Mouse (Mus musculus) urinary bladder, postnatal 14 days (tissue): Measurements from ENCODE around the gene Elp5.

ENCODE experiments used
- DNase-seq: peaks from one replicate; pipeline ENCODE4 v3.0.0; 2021; ENCODE audit warnings: low spot score

Elp5 gene

DNA sequence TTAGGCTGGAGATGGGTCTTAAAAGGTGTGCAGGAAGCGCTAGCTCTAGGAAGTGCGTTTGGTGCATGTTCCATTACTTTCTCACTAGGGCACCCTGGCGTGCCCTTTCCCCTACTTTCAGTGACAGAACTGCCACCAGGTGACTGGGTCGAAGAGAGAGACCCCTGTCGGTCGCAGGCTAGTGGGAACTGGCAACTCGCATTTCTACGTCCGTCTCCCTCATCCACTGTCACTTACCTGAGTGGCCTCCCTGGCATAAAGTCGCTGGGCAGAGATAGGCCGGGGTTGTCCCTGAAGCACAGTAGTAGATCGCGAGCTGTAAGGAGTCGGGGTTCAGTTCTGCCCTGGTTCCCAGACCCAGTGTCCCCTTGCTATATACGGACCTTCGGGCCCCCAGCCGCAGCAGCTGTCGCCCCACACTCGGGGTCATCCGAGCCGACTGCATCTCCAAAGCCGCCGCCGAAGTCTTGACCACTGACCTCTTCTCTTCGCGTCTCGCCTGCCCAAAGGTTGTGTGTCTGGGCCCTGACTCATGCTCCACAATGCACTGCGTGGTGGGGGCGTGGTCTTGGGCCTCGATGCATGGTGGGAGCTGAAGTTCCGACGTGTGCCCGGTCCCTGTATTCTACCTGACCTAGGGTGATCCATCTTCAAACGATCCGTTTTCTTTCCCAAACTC, 32.7 kb upstream of the Elp5 start, which contains the start of gene Acadvl:
Gene Acadvl, minus strand, starts transcription at position 532 of the 679 bp plus-strand sequence.
- DNase-seq, result peak; percentile 91

DNA sequence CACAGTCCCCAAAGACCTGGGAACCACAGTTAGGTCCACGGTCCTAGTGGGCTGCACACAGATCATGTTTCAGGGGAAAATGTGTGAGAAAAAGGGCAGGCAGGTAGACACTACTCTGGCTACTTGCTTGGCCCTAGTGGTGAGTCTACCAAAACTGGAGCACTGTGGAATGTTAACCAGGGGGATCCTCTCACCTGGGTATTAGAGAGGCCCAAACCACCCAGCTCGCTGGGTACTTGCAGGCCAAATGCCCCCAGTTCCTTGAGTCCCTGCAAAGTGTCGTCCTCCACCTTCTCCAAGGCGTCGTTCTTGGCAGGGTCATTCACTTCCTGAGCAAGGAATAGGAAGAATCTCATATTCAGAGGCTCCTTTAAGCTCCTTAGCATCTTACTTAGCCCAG, 31.7 kb upstream of the Elp5 start:
- DNase-seq, result no peak

DNA sequence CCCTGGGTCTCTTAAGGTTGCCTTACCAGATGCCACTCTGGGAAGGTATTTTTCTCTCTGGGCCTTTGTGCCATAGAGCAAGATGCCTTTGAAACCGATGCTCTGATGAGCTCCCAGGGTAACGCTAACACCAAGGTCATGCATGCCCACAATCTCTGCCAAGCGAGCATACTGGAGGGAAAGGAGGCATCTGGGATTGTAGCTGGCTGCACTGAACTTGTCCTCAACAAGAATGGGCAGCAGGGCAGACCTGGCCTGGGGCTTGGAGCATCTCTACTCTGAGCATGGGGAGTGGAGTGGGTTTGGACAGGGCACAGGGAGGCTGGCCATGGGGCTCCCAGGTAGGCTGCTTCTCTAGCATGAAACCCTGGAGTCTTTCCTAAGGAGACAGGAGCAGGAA, 31.1 kb upstream of the Elp5 start:
- no peak for DNase-seq

DNA sequence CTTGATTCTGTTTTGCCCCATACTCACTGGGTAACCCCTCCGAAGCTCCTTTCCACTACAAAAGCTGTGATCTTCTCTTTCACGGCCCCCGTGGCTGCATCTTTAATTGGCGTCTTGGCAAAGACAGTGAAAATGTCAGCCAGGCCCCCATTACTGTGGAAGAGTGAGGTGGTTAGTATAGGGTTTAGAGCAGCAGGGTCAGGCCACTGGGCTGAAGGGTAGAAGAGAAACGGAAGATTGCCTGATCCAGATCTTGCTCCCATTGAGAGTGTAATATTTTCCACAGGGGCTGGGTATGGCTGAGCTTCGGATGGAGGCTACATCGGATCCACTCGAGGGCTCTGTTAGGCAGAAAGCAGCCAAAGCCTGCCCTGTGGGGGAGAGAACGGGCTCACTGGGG, 30.6 kb upstream of the Elp5 start:
- no peak for DNase-seq

GRCm38 (mm10) chr11:70010961-70011360, 28.6 kb upstream of the Elp5 start:
- DNase-seq, result no peak

DNA sequence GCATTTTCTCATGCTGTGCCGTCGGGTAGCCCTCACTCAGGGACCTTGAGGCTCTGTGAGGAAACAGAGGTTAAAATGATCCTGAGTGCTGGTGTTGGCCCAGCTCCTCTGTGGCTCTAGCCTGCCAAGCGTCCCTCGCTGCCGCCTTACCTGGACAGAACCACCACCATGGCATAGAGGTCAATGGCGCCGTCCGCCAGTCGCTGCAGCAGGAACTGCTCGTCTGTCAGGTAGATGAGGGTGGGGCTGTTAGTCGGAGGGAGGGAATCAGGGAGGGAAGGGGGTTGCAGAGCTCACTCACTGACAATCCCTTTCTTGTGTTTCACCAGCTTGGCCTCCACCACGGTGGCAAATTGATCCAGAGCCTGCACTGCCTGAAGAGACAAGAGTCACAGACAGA, 28.2 kb upstream of the Elp5 start:
- no peak for DNase-seq

- no peak for DNase-seq
Observed at GRCm38 (mm10) chr11:70010033-70010432, 27.7 kb upstream of the Elp5 start.

GRCm38 (mm10) chr11:70005521-70005920, 23.2 kb upstream of the Elp5 start:
- DNase-seq, result no peak

DNA sequence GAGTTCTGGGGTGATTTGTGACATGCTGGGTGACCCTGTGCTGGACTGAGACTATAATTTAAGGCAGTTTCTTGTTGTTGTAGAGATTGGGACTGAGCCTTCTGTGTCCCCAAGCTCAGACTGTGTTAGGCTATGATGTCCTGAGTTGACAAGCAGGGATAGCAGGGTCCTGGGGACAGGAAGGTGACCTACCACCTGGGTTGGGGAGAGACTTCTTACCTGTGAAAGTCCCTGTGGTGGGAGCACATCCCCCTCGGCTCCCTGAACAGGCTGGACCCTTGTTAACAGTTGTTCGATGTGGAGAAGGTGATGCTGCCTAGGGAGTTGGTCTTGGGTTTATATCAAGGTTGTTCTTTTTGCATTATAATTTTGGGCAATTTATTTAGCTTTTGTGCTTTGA, 20.2 kb upstream of the Elp5 start:
- no peak for DNase-seq

DNA sequence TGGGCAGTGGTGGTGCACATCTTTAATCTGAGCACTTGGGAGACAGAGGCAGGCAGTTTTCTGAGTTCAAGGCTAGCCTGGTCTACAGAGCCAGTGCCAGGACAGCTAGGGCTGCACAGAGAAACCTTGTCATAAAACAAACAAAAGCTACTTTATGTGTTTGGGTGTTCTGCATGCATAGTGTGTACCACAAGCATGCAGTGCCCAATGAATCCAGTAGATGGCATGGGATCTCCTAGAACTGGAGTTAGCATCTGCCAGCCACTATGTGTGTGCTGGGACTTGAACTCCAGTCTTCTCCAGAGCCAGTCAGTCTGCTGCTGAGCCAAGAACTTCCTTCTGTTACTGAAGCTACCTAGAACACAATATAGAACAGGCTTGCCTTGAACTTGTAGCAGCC, 19.5 kb upstream of the Elp5 start:
- DNase-seq, result peak; percentile 46

- no peak for DNase-seq
Observed at GRCm38 (mm10) chr11:70001159-70001558, 18.8 kb upstream of the Elp5 start.

- DNase-seq, result peak; percentile 93
Observed at GRCm38 (mm10) chr11:70000396-70000898, 18.1 kb upstream of the Elp5 start, which contains the start of gene Dvl2. Gene Dvl2, plus strand, starts transcription at chr11:70000595.

DNA sequence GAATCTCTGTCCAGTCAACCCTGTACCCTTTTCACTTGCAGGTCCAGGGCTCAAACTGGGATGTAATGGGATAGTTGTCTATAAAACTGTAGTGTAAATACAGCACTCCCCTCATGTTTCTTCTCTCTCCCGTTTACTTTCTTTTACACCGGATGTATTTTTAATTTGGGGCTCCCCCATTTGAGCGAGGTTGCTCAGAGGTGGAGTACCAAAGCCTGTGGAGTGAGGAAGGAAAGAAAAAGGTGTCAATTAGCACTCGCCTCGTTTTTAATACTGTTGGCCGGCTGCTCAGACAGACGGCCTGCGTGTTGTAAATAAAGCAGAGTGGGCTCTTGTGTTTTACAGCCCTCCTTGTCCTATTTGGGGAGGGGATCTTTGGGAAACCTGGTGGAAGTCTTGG, 17.3 kb upstream of the Elp5 start:
- no peak for DNase-seq

DNA sequence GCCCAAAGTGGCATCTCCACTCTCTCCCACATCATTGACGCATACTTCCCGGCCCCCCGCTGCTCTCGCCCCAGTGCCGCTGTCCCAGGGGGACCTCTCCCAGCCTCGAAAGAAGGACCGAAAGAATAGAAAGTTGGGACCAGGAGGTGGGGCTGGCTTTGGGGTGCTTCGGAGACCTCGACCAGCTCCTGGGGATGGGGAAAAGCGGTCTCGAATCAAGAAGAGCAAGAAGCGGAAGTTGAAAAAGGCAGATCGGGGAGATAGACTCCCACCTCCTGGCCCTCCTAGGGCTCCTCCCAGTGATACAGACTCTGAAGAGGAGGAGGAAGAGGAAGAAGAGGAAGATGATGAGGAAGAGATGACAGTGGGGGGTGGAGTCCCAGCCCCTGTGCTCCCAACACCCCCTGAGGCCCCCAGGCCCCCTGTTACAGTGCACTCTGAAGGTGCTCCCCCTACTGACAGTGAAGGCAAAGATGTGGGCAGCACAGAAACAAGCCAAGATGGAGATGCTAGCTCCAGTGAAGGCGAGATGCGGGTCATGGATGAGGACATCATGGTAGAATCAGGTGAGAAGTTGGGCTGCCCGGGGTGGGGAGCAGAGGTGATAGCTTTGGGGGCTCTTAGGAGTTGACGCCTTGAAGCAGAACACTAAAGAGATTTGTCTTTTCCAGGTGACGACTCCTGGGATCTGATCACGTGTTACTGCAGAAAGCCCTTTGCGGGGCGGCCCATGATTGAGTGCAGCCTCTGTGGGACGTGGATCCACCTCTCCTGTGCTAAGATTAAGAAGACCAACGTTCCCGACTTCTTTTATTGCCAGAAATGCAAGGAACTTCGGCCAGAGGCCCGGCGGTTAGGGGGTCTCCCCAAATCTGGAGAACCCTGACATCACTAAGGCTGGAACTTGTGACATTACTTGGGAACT, 16.5 kb upstream of the Elp5 start:
- DNase-seq, result no peak

GRCm38 (mm10) chr11:69997070-69997509, 14.8 kb upstream of the Elp5 start:
- peak; percentile 93 for DNase-seq

- DNase-seq, result peak; percentile 64
Observed at GRCm38 (mm10) chr11:69996161-69997061, 14.1 kb upstream of the Elp5 start.

- peak; percentile 98 for DNase-seq
Observed at GRCm38 (mm10) chr11:69995391-69995960, 13.2 kb upstream of the Elp5 start, which contains the start of gene Phf23. Gene Phf23, plus strand, starts transcription at chr11:69995777.

GRCm38 (mm10) chr11:69994401-69995090, 12.2 kb upstream of the Elp5 start:
- no peak for DNase-seq

DNA sequence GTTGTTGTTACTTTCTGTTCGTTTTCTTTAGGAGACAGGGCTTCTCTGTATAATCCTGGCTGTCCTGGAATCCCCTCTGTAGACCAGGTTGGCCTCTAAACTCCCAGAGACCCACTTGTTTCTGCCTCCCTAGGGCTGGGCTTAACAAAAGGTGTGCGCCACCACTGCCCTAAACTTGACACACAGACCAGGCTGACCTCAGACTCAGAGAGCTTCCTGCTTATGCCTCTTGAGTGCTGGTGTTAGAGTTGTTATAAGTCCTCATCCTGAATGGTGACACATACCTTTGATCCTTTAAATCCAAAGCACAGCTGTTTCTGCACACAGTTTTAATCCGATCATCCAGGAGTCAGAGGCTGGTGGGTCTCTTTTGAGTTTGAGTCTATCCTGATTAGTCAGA, 10.6 kb upstream of the Elp5 start:
- no peak for DNase-seq

GRCm38 (mm10) chr11:69992396-69992795, 10.1 kb upstream of the Elp5 start:
- DNase-seq, result no peak

DNA sequence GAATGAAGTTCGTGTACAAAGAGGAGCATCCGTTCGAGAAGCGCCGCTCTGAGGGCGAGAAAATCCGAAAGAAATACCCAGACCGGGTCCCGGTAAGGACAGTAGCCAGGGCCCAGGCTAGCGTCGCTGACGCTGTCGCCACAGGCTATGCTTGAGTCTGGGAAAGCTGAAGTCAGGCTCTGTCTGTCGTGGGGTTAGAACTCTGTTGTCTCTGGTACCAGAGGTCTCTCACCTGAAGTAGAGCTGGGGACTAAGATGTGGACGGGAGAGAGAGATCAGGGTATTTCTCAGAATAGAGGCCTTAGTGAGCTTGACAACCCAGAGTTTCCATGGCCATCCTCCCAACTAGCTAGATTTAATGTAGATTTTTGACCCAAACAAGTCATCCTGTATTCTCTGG, 9.4 kb upstream of the Elp5 start:
- DNase-seq, result no peak
